Mouse (Mus musculus): Measurements from ENCODE around the gene Nop58.

GRCm38 (mm10) chr1:59670641-59671168 is 14.1 kb upstream of the Nop58 start, which contains the start of gene Sumo1:
- TF ChIP-seq CTCF (IDR thresholded peaks at IDR 0.05; ENCODE audit: extremely low read depth, insufficient read length, insufficient replicate concordance, low read depth, low read length) (no peak), POLR2A (IDR thresholded peaks at IDR 0.05; ENCODE audit: low read depth, low read length) (peak; percentile 91)
